Mouse (Mus musculus) lung, adult 18-20 months (tissue): ENCODE results near the gene Fam198b.

Source experiments
- DNase-seq, 2 experiments: peaks; one replicate each; pipeline ENCODE4 v3.0.0; 2022; ENCODE audit warnings: mixed read lengths in 2 of 2

Fam198b gene

GRCm38 (mm10) chr3:79884305-79884704, at the start of gene Fam198b:
Fam198b (plus strand) TSS chr3:79884533.
- no peak for DNase-seq

DNA sequence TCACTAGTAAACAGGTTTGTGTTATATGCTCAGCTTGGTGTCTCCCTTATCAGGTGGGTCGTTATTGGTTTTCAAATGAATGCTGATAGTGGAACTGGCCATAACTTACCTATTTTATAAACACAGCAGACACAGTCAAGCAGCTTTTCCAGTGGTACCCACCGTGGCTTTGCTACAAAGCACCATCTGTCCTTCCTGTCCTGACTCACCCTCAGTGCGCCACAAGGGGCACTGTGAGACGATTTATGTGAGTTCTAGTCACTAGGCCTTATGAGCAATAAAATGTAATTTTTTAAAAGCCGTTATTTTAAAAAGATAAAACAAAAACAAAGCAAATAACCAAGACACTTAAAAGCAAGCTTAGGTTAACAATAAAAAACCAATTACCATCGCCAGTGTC, 45.6 kb upstream of the Fam198b start:
- no peak for DNase-seq

GRCm38 (mm10) chr3:79841475-79841874, 42.9 kb upstream of the Fam198b start:
- DNase-seq: no peak

DNA sequence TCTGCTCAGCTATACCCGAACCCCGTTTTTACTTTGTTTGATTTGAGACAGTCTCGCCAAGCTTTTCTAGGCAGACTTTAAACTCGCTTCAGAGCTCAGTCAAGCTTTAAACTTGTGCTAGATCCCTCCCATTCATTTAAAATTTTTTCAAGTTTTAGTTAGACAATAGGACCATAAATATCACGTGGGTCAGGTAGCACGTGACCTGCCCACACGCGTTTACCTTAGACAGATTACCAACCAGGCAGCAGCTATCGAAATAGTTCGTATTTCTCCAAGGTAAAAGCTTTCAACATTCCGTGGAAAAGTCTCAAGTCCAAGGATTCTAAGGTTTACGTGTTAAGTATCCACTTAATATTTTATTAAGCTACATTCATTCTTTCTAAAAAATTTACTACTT, 42.2 kb upstream of the Fam198b start:
- DNase-seq: peak; percentile 41 to 64

DNA sequence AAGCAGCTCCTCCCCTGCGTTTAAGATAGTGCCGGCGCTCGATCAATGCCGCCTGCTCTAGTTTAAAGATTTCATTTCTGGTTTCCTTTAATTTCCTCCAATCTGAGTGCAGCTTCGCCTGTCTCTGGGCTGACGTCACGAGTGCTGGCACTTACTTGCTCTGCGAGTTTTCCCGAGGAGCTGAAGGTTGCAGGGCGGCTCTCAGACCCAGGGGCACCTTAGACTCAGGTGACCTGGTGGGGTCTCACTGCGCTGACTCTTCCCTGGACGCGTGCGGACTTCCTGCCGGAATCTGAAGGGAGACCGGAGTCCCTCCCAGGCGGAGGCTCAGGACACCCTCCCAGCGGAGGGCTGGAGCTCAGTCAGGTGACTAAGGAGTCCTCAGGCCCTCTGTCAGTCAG, 41.7 kb upstream of the Fam198b start:
- peak; percentile 78 to 82 for DNase-seq

- DNase-seq: no peak
Observed at GRCm38 (mm10) chr3:79843999-79844398, 40.3 kb upstream of the Fam198b start.

GRCm38 (mm10) chr3:79846633-79847032, 37.7 kb upstream of the Fam198b start:
- no peak for DNase-seq

GRCm38 (mm10) chr3:79848841-79849240, 35.5 kb upstream of the Fam198b start:
- no peak for DNase-seq

- DNase-seq: no peak
Observed at GRCm38 (mm10) chr3:79849621-79850020, 34.7 kb upstream of the Fam198b start.

DNA sequence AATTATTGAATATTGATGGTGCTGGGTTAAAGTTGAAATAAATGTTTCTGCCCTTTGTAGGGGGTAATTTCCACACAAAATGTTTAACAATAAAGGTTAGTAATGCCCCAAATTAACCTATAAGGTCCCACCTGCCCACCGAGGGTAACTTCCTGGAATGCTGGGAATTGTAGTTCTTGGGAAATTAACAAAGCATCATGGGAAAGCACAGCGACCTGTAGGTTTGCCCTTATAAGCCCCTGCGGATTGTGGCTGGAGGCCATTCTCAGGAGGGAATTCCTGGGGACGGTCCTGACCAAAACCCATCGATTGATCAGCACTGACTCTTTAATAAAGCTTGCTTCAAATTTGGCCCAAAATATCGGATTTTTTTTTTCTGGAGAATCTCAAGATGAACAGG, 33.7 kb upstream of the Fam198b start:
- DNase-seq: no peak

GRCm38 (mm10) chr3:79852108-79852507, 32.2 kb upstream of the Fam198b start:
- no peak for DNase-seq

GRCm38 (mm10) chr3:79852654-79853166, 31.6 kb upstream of the Fam198b start, which contains the start of gene Tmem144:
Tmem144 (minus strand) TSS chr3:79852773.
- peak; percentile 8 to 13 for DNase-seq

- no peak for DNase-seq
Observed at GRCm38 (mm10) chr3:79857780-79858179, 26.6 kb upstream of the Fam198b start.

DNA sequence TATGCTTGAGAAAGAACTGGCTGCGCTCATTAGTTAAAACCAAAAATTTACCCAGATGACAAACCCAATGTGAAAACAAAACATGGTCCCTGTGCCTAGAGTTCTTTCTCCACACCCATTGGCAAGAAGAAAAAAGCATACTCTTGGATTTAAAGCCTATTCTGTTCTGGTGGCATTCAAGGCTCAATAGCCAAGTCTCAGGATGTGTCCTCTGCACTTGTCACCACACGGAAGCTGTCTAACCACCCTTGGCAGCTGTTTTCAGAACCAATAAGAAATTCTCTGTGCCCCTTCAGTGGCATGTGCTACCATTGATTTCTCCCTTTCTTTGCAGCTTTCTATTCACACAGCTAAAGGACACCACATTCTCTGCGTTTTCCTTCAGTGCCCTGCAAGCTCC, 26.1 kb upstream of the Fam198b start:
- DNase-seq: no peak

- DNase-seq: no peak
Observed at GRCm38 (mm10) chr3:79864824-79865223, 19.5 kb upstream of the Fam198b start.

DNA sequence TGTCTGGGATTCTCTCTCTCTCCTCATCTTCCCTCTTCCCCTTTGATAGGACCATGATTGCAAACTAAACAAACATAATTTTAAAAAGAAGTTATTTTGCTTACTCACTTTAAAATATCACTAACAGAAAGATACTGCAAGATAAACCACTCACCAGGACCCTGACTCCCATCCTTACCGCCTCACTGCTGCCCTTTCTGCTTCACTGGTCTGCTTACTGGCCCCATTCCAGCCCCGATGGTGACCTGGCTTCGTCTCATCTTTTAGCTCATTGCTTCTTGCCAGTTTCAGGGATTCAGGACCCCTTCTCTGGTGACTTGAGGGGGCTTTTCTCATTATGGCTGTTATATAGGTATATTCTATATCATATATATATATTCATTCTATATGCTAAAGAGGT, 18.2 kb upstream of the Fam198b start:
- DNase-seq: no peak

DNA sequence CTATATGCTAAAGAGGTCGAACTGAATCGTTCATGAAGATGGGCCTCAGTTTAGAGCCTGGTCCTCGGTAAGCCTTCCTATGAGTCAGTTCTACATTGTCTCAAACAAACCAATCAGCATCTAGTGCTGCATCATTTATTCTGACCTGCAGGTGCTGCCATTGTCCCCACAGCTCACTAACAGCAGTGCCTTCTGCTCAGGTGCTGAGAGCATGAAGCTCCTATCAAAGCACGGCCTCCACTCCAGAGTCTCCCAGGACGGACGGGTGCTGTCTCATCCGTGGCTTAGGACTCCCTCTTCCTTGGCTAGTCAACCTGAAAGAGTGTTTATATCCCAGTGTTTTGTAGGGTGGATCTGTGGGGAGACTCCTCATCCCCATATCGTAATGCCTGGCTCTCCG, 17.8 kb upstream of the Fam198b start:
- no peak for DNase-seq

GRCm38 (mm10) chr3:79867121-79867709, 17.1 kb upstream of the Fam198b start:
- DNase-seq: no peak

- no peak for DNase-seq
Observed at GRCm38 (mm10) chr3:79875471-79875870, 8.9 kb upstream of the Fam198b start.

DNA sequence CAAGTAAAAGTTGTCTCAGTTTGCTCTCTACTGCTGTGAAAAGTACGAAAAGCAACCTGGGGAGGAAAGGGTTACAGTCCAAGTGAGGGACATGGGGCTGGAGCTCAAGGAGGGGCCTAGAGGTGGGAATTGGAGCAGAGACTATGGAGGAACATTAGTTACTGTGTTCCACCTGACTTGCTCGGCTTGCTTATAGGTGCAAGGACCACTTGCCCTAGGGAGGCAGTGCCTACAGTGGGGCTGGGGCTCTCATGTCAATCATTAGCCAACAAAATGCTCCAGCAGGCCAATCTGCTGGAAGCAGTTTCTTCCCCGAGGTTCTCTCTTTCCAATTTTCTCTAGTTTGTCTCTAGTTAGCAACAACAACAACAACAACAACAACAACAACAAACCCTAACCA, 6.0 kb upstream of the Fam198b start:
- no peak for DNase-seq

DNA sequence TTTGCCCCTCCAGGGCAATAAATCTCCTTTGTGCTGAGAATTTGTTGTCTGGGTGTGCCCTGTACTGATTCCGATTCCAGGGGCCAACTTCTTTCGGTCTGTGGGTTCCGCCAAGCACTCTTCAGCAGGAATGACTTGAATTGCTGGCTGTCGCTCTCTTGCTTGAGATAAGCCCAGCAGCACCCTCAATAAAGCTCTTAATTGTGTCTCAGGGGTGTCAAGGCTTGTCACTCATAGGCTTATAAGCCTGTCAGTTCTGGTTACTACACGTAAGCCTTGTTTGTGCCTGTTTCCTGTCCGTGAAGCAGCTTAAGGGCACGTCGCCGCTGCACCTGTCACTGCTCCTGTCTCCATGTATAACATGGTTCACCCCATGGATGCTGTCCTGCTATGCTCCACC, 5.1 kb upstream of the Fam198b start:
- peak in 1 of 2 experiments; percentile 31 for DNase-seq

- no peak for DNase-seq
Observed at GRCm38 (mm10) chr3:79881645-79882044, 2.7 kb upstream of the Fam198b start.

DNA sequence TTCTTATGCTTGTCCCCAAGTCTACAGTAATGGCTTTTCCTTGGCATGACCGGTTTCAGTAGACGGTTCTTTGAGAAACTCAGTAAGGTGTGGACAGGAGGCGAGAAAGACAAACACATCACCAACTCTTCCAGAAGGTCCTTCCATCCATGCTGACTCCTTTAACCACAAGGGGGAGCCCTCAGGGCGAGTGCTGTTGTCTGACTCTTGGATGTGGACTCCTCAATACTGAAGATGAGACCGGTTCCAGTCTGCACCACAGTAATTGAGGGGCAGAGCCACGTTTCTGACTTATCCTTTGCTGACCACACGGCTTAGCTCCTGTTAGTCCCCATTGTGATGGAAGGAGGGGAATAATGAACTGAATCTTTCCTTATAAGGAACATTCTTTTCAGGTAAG, 1.2 kb upstream of the Fam198b start:
- DNase-seq: peak; percentile 53 to 74

- DNase-seq: peak; percentile 48 to 59
Observed at GRCm38 (mm10) chr3:79884761-79885189, 442 bp downstream of the Fam198b start.
